Mouse (Mus musculus): ENCODE results near the gene Tbc1d1.

The Tbc1d1 gene

GRCm38 (mm10) chr5:64274296-64274695 is 118.2 kb downstream of the Tbc1d1 start:
- POLR2A ChIA-PET: interaction anchor here in 3 of 4 experiments (0.6 to 2.0 kb wide), 12 partner anchors 8 to 603 kb away, joined by 3 to 8 read pairs (median 4); no protein-coding TSS in a partner anchor
- CTCF ChIA-PET: interaction anchor here (0.6 to 2.7 kb wide), 37 partner anchors 9 to 367 kb away, joined by 3 to 13 read pairs (median 5); no protein-coding TSS in a partner anchor

- POLR2A ChIA-PET: interaction anchor here (0.6 to 2.0 kb wide), 14 partner anchors 9 to 603 kb away, joined by 3 to 8 read pairs (median 4); no protein-coding TSS in a partner anchor
These were observed 118.8 kb downstream of the Tbc1d1 start for GRCm38 (mm10) chr5:64274738-64275451.

GRCm38 (mm10) chr5:64277646-64278191 is 121.6 kb downstream of the Tbc1d1 start:
- ChIA-PET CTCF (no interaction called here), POLR2A (interaction anchor here in 1 of 4 experiments (1.3 kb wide), 1 partner anchor 20 kb away, joined by 4 read pairs; no protein-coding TSS in a partner anchor)

More at GRCm38 (mm10) chr5:64274738-64275451, 118.8 kb downstream of the Tbc1d1 start:
- CTCF ChIA-PET: interaction anchor here (0.5 to 2.7 kb wide), 52 partner anchors 9 to 685 kb away, joined by 3 to 13 read pairs (median 4); no protein-coding TSS in a partner anchor

- CTCF ChIA-PET: interaction anchor here (1.2 to 1.5 kb wide), 4 partner anchors 9 to 210 kb away, joined by 3 to 7 read pairs (median 4); no protein-coding TSS in a partner anchor
- POLR2A ChIA-PET: no interaction called here
These were observed 123.6 kb downstream of the Tbc1d1 start for GRCm38 (mm10) chr5:64279668-64280067.

GRCm38 (mm10) chr5:64280191-64280590 is 124.1 kb downstream of the Tbc1d1 start:
- POLR2A ChIA-PET: interaction anchor here in 1 of 4 experiments (0.8 kb wide), 1 partner anchor 10 kb away, joined by 4 read pairs; no protein-coding TSS in a partner anchor
- CTCF ChIA-PET: interaction anchor here in 2 of 4 experiments (0.6 to 1.3 kb wide), 3 partner anchors 9 to 233 kb away, joined by 3 to 7 read pairs (median 4); no protein-coding TSS in a partner anchor

GRCm38 (mm10) chr5:64280613-64281012 is 124.5 kb downstream of the Tbc1d1 start:
- POLR2A ChIA-PET: interaction anchor here in 1 of 4 experiments (0.8 kb wide), 1 partner anchor 10 kb away, joined by 4 read pairs; no protein-coding TSS in a partner anchor
- CTCF ChIA-PET: interaction anchor here in 3 of 4 experiments (0.6 to 1.3 kb wide), 4 partner anchors 9 to 232 kb away, joined by 3 to 7 read pairs (median 4); no protein-coding TSS in a partner anchor

GRCm38 (mm10) chr5:64281674-64282073 is 125.6 kb downstream of the Tbc1d1 start:
- CTCF ChIA-PET: no interaction called here
- POLR2A ChIA-PET: interaction anchor here in 1 of 4 experiments (0.6 kb wide), 1 partner anchor 206 kb away, joined by 3 read pairs; no protein-coding TSS in a partner anchor

GRCm38 (mm10) chr5:64282594-64282993 is 126.5 kb downstream of the Tbc1d1 start:
- ChIA-PET POLR2A (interaction anchor here in 2 of 4 experiments (0.9 to 1.1 kb wide), 2 partner anchors 10 to 12 kb away, joined by 3 to 4 read pairs; no protein-coding TSS in a partner anchor), CTCF (interaction anchor here in 1 of 4 experiments (0.8 kb wide), 1 partner anchor 213 kb away, joined by 3 read pairs; no protein-coding TSS in a partner anchor)

- CTCF ChIA-PET: interaction anchor here in 3 of 4 experiments (1.0 to 1.5 kb wide), 3 partner anchors 10 to 20 kb away, joined by 3 to 5 read pairs (median 3); no protein-coding TSS in a partner anchor
These were observed 129.2 kb downstream of the Tbc1d1 start for GRCm38 (mm10) chr5:64285289-64285688.

GRCm38 (mm10) chr5:64285851-64286250 is 129.7 kb downstream of the Tbc1d1 start:
- CTCF ChIA-PET: no interaction called here
- POLR2A ChIA-PET: interaction anchor here in 3 of 4 experiments (0.6 to 2.1 kb wide), 4 partner anchors 9 to 581 kb away, joined by 3 to 8 read pairs (median 4); no protein-coding TSS in a partner anchor

More at GRCm38 (mm10) chr5:64285289-64285688, 129.2 kb downstream of the Tbc1d1 start:
- POLR2A ChIA-PET: interaction anchor here in 1 of 4 experiments (1.1 to 2.1 kb wide), 2 partner anchors 9 to 10 kb away, joined by 3 to 8 read pairs; no protein-coding TSS in a partner anchor

- ChIA-PET CTCF (interaction anchor here in 1 of 4 experiments (1.3 kb wide), 1 partner anchor 12 kb away, joined by 3 read pairs; no protein-coding TSS in a partner anchor), POLR2A (interaction anchor here in 1 of 4 experiments (3.8 kb wide), 1 partner anchor 17 kb away, joined by 10 read pairs; no protein-coding TSS in a partner anchor)
These were observed 131.2 kb downstream of the Tbc1d1 start for GRCm38 (mm10) chr5:64287287-64287686.

- ChIA-PET POLR2A (interaction anchor here in 2 of 4 experiments (0.6 to 3.8 kb wide), 5 partner anchors 9 to 382 kb away, joined by 3 to 10 read pairs (median 6); no protein-coding TSS in a partner anchor), CTCF (interaction anchor here in 3 of 4 experiments (0.6 to 2.5 kb wide), 28 partner anchors 8 to 705 kb away, joined by 3 to 14 read pairs (median 4); no protein-coding TSS in a partner anchor)
These were observed 132.2 kb downstream of the Tbc1d1 start for GRCm38 (mm10) chr5:64288031-64288928.

- CTCF ChIA-PET: interaction anchor here (0.5 to 2.5 kb wide), 81 partner anchors 8 to 1387 kb away, joined by 3 to 17 read pairs (median 4); partner anchors contain the start of genes Tlr1 (in 1 of the 4) and Tlr6 (in 1 of the 4)
- POLR2A ChIA-PET: interaction anchor here in 3 of 4 experiments (0.6 to 3.8 kb wide), 7 partner anchors 8 to 383 kb away, joined by 3 to 10 read pairs (median 4); no protein-coding TSS in a partner anchor
These were observed 133.3 kb downstream of the Tbc1d1 start for GRCm38 (mm10) chr5:64289202-64290060.

- ChIA-PET CTCF (interaction anchor here (0.5 to 2.5 kb wide), 34 partner anchors 9 to 703 kb away, joined by 3 to 17 read pairs (median 4); partner anchors contain the start of genes Tlr6 (in 2 of the 4), 0610040J01Rik (in 1 of the 4) and Tlr1 (in 1 of the 4)), POLR2A (interaction anchor here in 2 of 4 experiments (0.6 to 3.8 kb wide), 10 partner anchors 9 to 572 kb away, joined by 3 to 10 read pairs (median 4); no protein-coding TSS in a partner anchor)
These were observed 133.9 kb downstream of the Tbc1d1 start for GRCm38 (mm10) chr5:64290061-64290345.

- ChIA-PET CTCF (interaction anchor here in 1 of 4 experiments (0.7 kb wide), 1 partner anchor 679 kb away, joined by 3 read pairs; no protein-coding TSS in a partner anchor), POLR2A (interaction anchor here in 1 of 4 experiments (0.6 kb wide), 1 partner anchor 431 kb away, joined by 3 read pairs; no protein-coding TSS in a partner anchor)
These were observed 135.6 kb downstream of the Tbc1d1 start for GRCm38 (mm10) chr5:64291657-64292056.

- POLR2A ChIA-PET: interaction anchor here in 1 of 4 experiments (1.2 kb wide), 1 partner anchor 71 kb away, joined by 3 read pairs; no protein-coding TSS in a partner anchor
- CTCF ChIA-PET: interaction anchor here in 1 of 4 experiments (0.6 kb wide), 1 partner anchor 113 kb away, joined by 4 read pairs; no protein-coding TSS in a partner anchor
These were observed 139.5 kb downstream of the Tbc1d1 start for GRCm38 (mm10) chr5:64295621-64296020.

All from embryonic stem cell, embryonic (primary cell).